Mouse (Mus musculus) adrenal gland, postnatal 36 days (tissue): ENCODE measurements around the gene Cstf3. TPM values are rescaled to one million over a fixed set of nuclear protein-coding genes. Genes with fewer than 3 reads are reported as not detected.

Experiments
- DNase-seq, 2 experiments: peaks; one replicate each; pipeline ENCODE4 v3.0.0; 2021; ENCODE audit warnings: mixed read lengths in 1 of 2
- total RNA-seq, 2 experiments: library from RNA; stranded (reverse); gene quantifications; 2 replicates each; pipeline ENCODE4 v1.2.3; 2021

The Cstf3 gene
- total RNA-seq, 2 experiments from 2014 or later = 32.6 to 33.0 TPM

GRCm38 (mm10) chr2:104603431-104603830 is 13.1 kb downstream of the Cstf3 start:
- DNase-seq = no peak

- no peak for DNase-seq
Observed at GRCm38 (mm10) chr2:104604718-104605117, 14.4 kb downstream of the Cstf3 start.

DNA sequence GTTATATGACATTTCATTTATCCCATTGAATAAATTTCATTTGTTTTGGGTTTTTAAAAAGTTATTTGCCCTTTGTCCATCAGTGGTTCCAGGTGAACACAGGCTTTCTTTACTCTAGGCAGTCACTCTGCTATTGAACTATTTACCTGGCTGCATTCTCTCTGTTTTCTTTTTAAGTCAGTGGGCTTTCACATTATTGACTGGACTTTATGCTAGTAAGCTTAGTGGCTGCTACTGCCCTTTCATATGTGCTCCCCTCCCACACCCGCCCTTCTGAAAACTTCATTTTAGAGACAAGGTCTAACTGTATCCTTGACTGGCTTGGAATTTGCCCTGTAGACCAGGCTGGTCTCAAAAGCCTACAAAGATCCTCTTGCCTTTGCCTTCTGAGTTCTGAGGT is 15.2 kb downstream of the Cstf3 start:
- DNase-seq = no peak

GRCm38 (mm10) chr2:104614786-104615185 is 24.5 kb downstream of the Cstf3 start:
- no peak for DNase-seq

DNA sequence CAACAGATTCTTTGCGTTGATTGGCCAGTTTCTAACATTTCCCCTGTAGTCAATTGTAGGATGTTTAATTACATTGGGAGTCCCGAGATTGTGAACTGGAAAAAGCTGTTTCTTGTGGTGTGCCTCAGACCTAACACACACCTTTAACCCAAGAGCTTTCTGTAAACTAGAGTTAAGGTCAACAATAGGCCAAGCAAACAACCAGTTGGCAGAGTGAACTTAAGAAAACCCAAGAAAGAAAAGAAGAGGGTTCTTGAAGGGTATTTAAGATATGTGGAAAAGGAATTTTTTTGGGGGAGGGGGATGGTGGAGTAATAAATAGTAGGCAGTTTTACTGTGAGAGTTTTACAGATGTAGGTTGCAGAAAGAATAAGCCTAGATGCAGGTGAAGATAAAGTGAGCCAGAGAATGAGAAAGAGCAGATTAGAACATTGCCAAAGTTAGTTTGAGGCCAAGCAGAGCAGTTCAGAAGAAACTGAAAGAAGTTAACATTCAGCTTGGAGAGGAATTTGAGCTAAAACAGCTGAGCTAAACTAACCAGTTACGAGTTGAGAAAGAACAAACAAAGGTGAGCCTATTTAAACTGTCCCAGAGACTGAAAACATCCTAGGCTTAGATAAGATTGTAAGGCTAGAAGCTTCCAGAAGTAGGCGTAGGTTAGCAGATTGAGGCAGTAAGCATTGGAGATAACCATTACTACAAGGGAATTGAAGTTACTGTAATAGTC is 25.8 kb downstream of the Cstf3 start:
- no peak for DNase-seq

DNA sequence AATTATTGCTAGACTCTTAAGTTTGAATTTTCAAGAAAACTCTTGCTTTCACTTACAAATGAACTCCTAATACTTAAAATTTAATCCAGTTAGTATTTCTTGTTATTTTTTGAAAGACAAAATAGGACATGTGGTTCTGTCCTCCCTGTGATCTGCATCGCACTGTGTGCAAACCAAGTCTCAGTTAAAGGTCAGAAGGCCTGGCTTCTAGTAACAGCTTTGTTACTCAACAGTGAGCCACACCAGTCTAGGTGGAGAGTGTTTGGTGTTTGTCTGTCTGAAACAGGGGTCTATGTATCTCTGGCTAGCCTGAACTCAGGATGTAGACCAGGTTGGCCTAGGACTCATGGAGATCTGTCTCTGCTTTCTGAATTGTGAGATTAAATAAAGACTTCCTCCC is 68.3 kb downstream of the Cstf3 start:
- DNase-seq = no peak

DNA sequence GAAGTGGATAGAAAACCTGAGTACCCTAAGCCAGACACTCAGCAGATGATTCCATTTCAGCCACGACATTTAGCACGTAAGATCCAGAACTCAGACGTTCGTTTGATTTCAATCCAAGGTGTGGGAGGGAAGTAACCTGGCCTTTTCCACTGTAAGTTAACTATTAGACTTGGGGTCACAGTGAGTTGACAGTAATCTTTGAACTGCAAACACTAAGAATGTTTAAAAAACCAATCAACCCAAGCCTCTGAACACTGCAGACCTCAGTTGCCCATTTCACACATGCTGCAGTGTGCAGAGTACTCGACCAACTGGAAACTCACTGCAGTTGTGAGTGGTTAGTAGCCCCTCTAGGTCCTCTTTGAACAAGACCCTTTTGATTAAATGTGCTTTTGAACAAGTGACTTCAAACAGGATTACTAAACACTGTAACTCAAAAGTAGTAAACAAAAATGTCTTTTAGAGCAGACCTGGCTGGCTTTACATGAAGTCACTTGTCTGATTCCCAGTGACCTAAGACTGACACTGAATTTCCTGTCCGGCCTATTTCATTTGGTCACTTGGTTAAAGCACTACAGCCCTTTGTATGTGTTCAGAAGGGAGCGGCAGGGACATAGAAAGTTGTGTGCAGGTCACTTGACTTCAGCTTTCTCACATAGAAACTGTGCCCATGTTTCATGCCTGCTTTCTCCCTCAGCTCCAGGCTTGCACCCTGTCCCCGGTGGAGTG is 73.2 kb downstream of the Cstf3 start:
- no peak for DNase-seq

DNA sequence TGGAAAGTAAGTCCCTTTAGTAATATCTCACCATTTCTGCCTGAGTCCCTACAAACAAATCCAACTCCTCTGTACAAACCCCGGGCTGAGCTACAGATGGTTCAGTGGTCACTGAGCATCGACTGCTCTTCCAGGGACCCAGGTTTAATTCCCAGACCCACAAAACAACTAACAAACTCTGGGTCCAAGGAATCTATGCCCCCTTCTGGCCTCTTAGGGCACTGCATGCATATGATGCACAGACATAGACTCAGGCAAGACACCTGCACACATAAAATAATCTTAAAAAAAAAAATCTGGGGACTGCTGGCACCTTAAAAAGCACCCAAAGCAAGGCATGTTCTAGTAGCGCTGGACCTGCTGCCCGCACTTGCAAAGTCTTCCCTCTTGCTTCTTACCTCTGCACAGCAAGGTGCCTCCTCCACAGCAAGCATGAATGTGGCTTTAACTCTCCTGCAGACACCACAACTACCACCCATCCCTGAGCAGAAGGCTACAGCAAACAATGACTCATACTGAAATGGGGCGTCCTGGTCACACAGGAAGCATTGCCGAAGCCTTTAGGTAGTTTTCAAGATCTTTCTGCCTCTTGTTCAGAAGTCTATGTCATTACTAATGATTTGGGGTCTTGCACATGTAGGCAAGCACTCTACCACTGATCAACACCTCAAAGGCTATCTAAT is 78.9 kb downstream of the Cstf3 start:
- peak in 1 of 2 experiments; percentile 14 for DNase-seq

DNA sequence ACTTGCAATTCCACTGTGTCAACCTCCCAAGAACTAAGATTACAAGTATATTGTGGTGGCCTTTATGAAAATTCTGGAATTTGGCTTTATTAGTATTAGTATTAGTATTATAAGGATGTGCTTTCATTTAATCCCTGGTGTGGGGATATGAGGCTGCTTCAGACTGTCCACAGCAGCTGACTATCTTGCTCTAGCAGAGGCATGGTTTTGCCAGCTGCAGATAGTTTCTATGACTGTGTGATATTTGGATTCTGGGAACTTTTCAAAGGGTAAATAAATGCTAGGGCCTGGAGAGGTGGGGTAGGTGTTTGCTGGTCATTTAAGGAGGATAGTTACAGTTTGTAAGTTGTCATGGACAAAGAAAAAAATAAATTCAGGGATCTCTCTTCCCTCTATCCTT is 81.4 kb downstream of the Cstf3 start:
- no peak for DNase-seq

DNA sequence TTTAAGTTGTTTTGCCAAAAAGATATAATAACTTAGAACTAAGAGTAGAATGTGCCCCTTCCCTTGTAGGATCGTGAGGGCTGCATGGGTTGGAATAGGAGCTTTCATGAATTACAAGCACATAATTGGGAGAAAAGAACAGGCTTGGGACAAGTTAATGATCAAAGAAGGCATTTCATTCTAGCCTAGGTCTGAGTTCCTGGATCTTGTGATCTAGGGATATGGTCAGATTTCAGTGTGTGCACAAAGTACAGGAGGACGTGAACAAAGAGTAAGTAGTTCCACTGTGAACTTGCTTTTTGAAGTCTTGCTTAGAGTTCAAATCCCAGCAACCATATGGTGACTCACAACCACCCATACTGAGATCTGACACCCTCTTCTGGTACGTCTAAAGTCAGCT is 87.0 kb downstream of the Cstf3 start:
- DNase-seq = no peak

DNA sequence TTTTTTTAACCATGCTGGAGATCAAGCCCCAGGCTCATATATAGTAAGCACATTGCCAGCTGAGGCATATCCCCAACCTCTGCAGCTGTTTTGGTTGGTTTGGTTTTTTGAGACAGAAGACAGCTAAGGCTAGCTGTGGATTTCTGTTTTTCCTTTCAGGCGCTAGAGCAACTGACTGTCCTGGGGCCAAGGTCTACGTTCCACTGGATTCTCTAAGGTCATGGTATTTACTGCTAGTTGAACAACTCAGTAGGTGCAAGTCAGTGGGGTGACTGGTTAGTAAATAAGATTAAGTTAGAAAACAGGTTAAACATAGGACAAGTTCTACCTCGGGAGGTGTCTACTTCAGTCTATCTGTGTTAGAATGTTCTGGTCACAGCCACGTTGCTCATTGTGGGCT is 94.4 kb downstream of the Cstf3 start:
- DNase-seq = no peak

DNA sequence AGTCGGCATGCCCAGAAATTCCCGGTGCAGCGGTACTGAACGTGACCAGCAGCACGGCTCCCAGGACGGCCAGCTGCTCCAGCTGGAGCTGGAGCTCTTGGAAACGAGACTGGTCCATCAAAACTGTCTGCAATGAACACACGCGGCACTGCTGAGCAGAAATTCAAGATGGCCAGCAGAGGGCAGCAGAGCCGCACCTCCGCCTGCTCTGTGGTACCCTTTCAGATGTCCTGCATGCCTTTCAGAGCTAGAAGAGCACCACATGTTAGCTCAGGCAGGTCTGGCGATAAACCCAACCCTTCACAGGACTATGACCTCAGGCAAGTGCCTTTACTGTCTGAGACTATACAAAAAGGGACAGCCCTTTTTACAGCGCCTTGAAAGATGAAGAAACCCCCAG is 95.1 kb downstream of the Cstf3 start:
- peak; percentile 82 to 87 for DNase-seq

- DNase-seq = no peak
Observed at GRCm38 (mm10) chr2:104687261-104687660, 96.9 kb downstream of the Cstf3 start.

DNA sequence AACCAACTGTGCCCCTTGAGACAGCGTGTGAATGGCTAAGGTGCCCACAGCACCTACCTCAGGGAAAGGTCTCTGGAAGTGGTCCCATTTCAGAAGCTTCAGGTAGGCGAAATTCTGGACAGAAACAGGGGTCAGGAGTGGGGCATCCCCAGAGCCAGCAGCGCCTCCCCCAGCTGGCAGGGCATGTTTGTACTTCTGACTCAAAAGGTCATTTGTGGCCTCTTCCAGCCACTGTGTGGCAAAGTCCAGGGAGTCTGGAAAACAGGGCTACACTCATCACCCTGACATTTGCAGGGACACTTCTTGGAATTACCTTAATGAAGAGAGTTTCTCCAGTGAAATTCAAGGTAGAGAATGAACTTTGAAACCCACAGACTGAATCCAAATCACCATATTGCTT is 98.0 kb downstream of the Cstf3 start:
- DNase-seq = peak in 1 of 2 experiments; percentile 24

DNA sequence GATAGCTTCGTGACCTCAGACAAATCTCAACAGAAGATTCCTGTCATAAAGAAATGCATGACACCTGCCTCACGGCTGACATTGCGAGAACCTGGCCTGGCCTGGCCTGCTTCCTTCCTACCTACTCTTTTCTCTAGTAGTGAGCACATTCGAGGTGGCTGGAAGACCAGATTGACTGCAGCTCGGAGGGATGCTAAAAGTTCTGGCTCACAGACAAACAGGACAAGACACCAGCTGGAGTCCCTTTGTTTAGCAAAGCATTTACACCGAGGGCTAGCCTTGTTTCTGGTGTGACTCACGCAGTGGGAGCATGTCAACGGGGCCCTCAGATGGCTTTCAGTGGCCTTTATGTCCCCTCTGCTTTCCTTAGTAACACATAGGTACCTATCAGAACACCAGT is 98.4 kb downstream of the Cstf3 start:
- no peak for DNase-seq

DNA sequence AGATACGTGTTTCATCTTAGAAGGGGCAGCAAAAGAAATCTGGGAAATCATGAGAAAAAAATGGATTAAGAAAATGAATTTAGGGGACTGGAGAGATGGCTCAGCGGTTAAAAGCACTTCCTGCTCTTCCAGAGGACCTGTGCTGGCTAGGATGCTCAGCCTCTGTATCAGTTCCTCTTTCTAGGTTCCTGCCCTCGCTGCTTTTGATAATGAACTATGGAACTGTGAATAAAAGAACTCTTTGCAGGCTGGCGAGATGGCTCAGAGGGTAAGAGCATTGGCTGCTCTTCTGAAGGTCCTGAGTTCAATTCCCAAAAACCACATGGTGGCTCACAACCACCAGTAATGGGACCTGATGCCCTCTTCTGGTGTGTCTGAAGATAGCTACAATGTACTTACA is 100.4 kb downstream of the Cstf3 start:
- no peak for DNase-seq

DNA sequence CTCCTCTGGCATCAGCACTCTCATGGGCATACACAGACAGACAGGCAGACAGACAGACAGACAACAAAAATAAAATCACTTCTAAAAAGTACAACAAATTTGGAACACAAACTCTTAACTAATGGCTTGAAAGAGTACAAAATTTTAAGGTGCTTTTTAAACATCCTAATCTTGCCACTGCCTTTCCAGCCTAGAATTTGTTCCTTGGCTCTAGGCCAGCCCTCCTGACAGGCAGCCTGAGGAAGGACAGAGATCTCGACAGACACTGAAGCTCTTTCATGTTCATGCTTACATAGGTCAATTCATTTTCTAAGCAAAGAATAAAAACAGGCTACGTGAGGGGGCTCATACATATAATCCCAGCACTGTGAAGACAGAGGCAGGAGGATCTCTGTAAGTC is 102.2 kb downstream of the Cstf3 start:
- peak; percentile 23 to 57 for DNase-seq

DNA sequence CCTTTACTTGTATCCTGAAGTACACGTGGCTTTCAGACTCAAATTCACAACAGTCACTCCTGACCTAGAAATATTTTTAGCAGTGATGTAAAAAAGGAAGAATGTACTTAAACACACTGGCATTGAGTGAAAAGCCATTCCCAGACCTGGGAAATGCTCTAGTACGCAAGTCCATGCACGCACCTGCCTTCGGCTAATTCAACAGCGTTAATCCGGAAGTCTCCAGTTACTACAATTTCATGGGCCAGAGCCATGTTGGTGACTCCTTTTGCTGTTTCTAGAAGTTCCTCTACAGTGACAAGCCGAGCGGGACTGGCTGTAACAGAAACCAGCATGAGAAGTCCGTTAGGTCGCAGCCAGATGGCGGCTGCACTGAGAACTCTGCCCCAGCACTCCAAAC is 109.3 kb downstream of the Cstf3 start:
- DNase-seq = no peak

- no peak for DNase-seq
Observed at GRCm38 (mm10) chr2:104703158-104703557, 112.8 kb downstream of the Cstf3 start.

DNA sequence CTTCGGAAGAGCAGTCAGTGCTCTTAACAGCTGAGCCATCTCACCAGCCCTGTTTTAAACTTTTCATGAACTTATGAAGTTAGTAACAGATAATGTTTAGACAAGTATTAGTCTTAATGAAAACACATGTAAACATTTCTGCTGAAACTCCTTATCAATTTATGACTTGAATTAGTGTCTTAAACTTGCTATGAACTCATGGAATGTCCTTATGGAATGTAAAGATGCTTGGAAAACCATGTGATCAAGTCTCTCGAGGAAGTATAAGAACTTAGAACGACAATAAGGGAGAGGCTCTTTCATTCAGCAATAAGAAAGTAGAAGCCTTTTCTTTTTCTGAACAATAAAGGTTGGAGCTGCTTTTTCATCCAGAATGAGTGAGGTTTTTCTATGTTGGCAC is 114.0 kb downstream of the Cstf3 start:
- DNase-seq = no peak

GRCm38 (mm10) chr2:104709786-104710337 is 119.5 kb downstream of the Cstf3 start:
- no peak for DNase-seq

DNA sequence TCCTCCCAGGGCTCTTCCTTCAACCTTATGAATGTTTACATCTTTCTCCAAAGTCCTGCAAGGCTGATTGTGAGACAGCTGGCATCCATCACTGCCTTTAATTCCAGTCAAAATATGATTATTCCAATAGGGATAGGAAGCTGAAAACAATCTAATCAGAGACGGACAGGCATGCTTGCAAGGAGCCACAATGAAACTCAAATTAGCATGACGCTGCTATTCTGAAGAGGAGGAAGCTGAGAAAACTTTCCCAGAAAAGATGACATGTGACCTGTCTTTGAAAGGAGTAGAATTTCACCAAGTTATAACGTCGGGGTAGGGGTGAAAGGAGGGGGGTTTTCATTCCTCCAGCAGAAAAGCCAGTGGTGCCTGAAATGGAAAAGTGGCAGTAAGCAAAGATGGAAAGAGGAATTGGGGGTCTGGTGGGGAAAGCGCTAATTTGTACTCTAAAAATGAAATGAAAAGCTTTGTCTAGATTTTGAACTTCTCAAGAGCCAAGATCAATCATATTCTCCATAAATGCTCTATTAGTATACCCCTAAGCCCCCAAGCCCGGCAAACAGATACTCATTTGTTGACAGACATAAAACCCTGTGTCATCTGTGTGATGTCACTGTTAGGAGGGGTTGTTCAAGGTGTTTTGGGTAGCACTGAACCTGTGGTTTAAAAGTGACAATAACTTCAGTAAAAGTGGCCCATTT is 120.5 kb downstream of the Cstf3 start:
- no peak for DNase-seq
